Mouse (Mus musculus) myocyte (in vitro differentiated cells): ENCODE results near the gene Vpreb3. TPM values are rescaled to one million over a fixed set of nuclear protein-coding genes. Genes with fewer than 3 reads are reported as not detected.

Experiments used
- H3K27me3 ChIP-seq: one replicate; pipeline ENCODE4 v1.6.1; 2011; ENCODE audit not compliant: control insufficient read depth, insufficient read depth, insufficient read length
- H3K36me3 ChIP-seq: one replicate; pipeline ENCODE4 v1.6.1; 2011; ENCODE audit not compliant: control insufficient read depth, insufficient read depth
- H3K4me2 ChIP-seq: one replicate; pipeline ENCODE4 v1.6.1; 2011; ENCODE audit warnings: low read depth, control low read depth
- H3K4me3 ChIP-seq: one replicate; pipeline ENCODE4 v1.5.1; 2011; ENCODE audit warnings: mild to moderate bottlenecking, control low read depth, moderate library complexity
- H3K79me2 ChIP-seq: one replicate; pipeline ENCODE4 v1.6.1; 2011; ENCODE audit not compliant: control insufficient read depth, insufficient read depth
- H3ac ChIP-seq: one replicate; pipeline ENCODE4 v1.6.1; 2011; ENCODE audit not compliant: control insufficient read depth, insufficient read length
- CEBPB ChIP-seq: IDR thresholded peaks from 2 replicates; pipeline ENCODE4 v1.6.1; 2011; ENCODE audit warnings: mild to moderate bottlenecking, moderate library complexity; ENCODE audit not compliant: poor library complexity, insufficient read depth, severe bottlenecking
- E2F4 ChIP-seq: IDR thresholded peaks from one replicate; pipeline ENCODE4 v1.6.1; 2011; ENCODE audit warnings: mild to moderate bottlenecking, control low read depth, moderate library complexity; ENCODE audit not compliant: insufficient read depth
- MAX ChIP-seq: IDR thresholded peaks from one replicate; pipeline ENCODE4 v1.6.1; 2011; ENCODE audit warnings: low read depth, mild to moderate bottlenecking, control low read depth
- MYOD1 ChIP-seq, 3 experiments: IDR thresholded peaks; one replicate each; pipeline ENCODE4 v1.6.1; 2011; ENCODE audit warnings: control low read depth in 2 of 3, low read depth in 2 of 3, mild to moderate bottlenecking in 2 of 3, moderate library complexity in 1 of 3; ENCODE audit not compliant: insufficient read length in 2 of 3, control insufficient read depth in 1 of 3
- MYOG ChIP-seq, 3 experiments: IDR thresholded peaks; one replicate each; pipeline ENCODE4 v1.6.1; 2011; ENCODE audit warnings: control low read depth in 2 of 3, low read depth in 2 of 3, mild to moderate bottlenecking in 2 of 3; ENCODE audit not compliant: insufficient read length in 2 of 3, control insufficient read depth in 1 of 3, insufficient read depth in 1 of 3
- POLR2A ChIP-seq: IDR thresholded peaks from one replicate; pipeline ENCODE4 v1.6.1; 2011; ENCODE audit warnings: low read depth, mild to moderate bottlenecking, control low read depth, moderate library complexity; ENCODE audit not compliant: insufficient read length
- POLR2AphosphoS2 ChIP-seq: IDR thresholded peaks from one replicate; pipeline ENCODE4 v1.6.1; 2011; ENCODE audit warnings: low read depth, control low read depth; ENCODE audit not compliant: insufficient read length
- REST ChIP-seq: IDR thresholded peaks from one replicate; pipeline ENCODE4 v1.6.1; 2011; ENCODE audit warnings: mild to moderate bottlenecking, control low read depth, moderate library complexity; ENCODE audit not compliant: insufficient read depth, insufficient read length
- SRF ChIP-seq: IDR thresholded peaks from one replicate; pipeline ENCODE4 v1.6.1; 2011; ENCODE audit warnings: low read depth; ENCODE audit not compliant: control insufficient read depth, insufficient read length
- TCF12 ChIP-seq: IDR thresholded peaks from one replicate; pipeline ENCODE4 v1.6.1; 2011; ENCODE audit warnings: mild to moderate bottlenecking, control low read depth; ENCODE audit not compliant: poor library complexity, insufficient read depth, severe bottlenecking
- TCF3 ChIP-seq: IDR thresholded peaks from one replicate; pipeline ENCODE4 v1.6.1; 2011; ENCODE audit warnings: low read depth, control low read depth; ENCODE audit not compliant: insufficient read length
- USF1 ChIP-seq: IDR thresholded peaks from one replicate; pipeline ENCODE4 v1.6.1; 2011; ENCODE audit warnings: low read depth, mild to moderate bottlenecking, control low read depth, moderate library complexity
- polyA plus RNA-seq: library from polyadenylated mRNA; unstranded; fragments of >200 nt; fragmentation: generic; extraction: Trizol; gene quantifications from one replicate; pipeline ENCODE4 v1.2.1, GENCODE M21; 2012; ENCODE audit warnings: missing spikeins

The Vpreb3 gene
- polyA plus RNA-seq, 1 experiment: 0.48 TPM

DNA sequence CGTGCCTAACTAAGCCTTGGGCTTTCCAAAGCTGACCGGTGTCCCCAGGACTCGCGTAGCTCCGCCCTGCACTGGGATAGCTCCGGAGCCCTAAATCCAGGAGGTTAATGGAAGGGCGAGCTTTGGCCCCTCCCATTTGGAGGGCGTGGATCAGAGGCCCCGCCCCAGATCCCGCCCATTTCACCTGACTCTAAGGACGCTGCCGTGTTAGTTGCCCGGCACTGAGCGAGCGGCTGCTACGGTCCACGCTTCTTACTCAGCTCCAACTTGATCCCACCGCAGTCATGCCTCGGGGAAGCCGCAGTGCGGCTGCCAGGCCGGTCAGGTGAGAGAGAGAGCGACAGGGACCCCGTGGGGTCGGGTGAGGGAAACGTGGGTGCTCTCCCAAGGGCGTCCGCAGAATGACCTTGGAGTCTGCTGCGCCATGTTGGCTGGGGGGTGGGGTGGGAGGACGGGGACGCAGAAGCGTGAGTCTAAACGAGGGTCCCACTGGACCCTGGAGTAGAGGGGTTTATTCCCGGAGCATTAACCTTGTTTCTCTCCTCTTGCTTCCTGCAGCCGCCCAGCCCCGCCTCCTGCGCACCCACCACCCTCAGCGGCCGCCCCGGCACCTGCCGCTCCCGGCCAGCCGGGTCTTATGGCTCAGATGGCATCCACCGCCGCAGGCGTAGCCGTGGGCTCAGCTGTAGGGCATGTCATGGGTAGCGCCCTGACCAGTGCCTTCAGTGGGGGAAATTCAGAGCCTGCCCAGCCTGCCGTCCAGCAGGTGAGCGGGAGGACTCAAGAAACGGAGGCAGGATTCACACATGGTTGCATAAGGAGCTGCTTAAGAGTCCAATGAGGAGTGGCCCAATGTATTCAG is 6.9 kb upstream of the Vpreb3 start, which contains the start of gene Mmp11:
TSS of gene Mmp11 (minus strand) at position 817 of the 862 bp plus-strand sequence.
- Histone ChIP-seq H3K36me3 (no peaks in the 10 kb centered on the region), H3K4me3 (peak within 1 kb of the TSS; percentile 33), H3K79me2 (peaks cover 12% of the 10 kb centered on the region), H3K4me2 (peak within 1 kb of the TSS; percentile 74), H3K27me3 (no peaks in the 10 kb centered on the region), H3ac (peak within 1 kb of the TSS; percentile 26)
- peak; percentile 82 for TF ChIP-seq POLR2AphosphoS2
- TF ChIP-seq USF1: no peak
- no peak for TF ChIP-seq CEBPB
- TF ChIP-seq MYOD1 (IDR thresholded peaks at IDR 0.05; ENCODE audit: control insufficient read depth in 1 of 3, insufficient read length in 2 of 3, low read depth in 2 of 3): peak in 1 of 3 experiments; percentile 53
- no peak for TF ChIP-seq TCF12
- no peak for TF ChIP-seq E2F4
- no peak for TF ChIP-seq TCF3
- no peak for TF ChIP-seq MAX
- TF ChIP-seq REST: no peak
- peak; percentile 74 for TF ChIP-seq POLR2A
- TF ChIP-seq SRF: no peak
- peak in 2 of 3 experiments; percentile 49 to 72 for TF ChIP-seq MYOG (IDR thresholded peaks at IDR 0.05; ENCODE audit: control insufficient read depth in 1 of 3, insufficient read depth in 1 of 3, insufficient read length in 2 of 3, low read depth in 2 of 3)

DNA sequence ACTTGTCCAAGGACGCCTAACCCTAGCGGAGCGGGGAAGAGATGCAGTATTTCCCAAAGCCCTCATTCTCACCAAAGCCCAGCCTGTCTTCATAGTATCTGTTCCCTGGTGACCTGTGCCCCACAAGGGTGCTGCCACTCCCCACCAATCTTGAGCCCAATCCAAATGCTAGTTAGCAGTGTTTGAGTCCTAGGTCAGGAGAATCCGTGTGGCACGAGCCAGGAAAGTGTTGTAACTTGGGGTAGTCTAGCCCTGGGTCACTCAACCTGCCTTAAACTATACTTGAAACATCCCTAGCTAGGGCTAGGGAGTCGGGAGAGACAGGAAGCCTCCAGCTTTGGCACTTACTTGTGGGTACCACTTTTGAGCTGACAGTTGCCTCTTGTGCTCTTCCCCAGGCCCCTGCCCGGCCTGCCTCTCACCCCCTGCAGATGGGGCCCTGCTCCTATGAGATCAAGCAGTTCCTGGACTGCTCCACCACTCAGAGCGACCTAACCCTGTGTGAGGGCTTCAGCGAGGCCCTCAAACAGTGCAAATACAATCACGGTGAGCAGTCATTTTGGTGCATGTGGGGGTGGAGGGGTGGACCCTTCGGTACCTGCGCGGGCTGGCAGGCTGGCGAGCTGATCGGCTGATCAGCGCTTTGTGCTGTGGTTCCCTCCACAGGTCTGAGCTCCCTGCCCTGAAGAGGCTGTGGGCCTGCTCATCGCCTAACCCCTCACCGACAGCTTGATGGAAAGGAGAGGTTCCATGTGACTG is 5.8 kb upstream of the Vpreb3 start:
- Histone ChIP-seq H3K36me3 (no peaks in the 10 kb centered on the region), H3K4me2 (peak overlapping the region; percentile 74), H3K79me2 (peaks cover under 1% of the 10 kb centered on the region), H3K27me3 (no peaks in the 10 kb centered on the region), H3K4me3 (peak overlapping the region; percentile 33), H3ac (no peak overlapping the region)
- TF ChIP-seq POLR2AphosphoS2 (peak; percentile 70), TCF12 (no peak), POLR2A (peak; percentile 44)

DNA sequence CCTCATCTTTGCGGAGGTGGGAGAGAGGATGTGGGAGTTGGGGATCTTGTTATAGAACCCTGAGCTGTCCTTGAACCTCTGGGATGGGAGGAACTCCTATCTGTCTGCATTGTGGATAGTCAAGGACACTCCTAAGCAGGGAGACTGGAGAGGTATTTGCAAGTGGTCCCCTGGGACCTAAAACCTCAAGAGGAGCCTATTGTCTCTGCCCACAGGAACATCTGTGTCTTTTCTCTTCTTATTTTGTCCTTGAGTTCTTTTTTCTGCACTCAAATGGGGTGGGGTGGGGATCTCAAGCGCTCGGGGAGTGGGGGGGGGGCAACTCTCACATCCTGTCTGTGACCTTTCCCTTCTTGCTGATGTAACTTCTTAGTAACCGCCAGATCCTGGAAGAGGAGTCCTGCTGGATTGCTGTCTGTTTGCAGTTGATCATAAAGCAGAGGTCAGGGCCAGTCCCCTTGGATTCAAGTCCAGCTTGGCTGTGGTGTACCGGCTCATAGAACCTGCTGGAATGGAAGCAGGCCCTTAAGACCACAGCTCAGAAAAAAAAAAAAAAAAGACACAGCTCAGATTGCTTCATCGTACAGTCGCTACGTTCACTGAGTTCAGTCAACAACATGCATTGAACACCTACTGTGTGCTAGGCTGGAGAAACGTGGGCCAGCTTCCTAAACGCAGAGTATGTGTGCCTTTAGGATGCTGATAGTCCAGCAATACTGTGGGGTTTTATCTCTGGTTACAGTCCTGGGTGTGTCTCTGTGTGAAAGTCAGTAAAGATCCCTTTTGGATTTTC is 4.8 kb upstream of the Vpreb3 start:
- Histone ChIP-seq H3K27me3 (no peaks in the 10 kb centered on the region), H3ac (no peak overlapping the region), H3K4me2 (peak overlapping the region; percentile 74), H3K4me3 (peak overlapping the region; percentile 33), H3K36me3 (no peaks in the 10 kb centered on the region), H3K79me2 (no peaks in the 10 kb centered on the region)
- TF ChIP-seq USF1 (no peak), POLR2A (peak; percentile 60), TCF3 (no peak), TCF12 (peak; percentile 2), REST (no peak), CEBPB (peak; percentile 95), MYOG (IDR thresholded peaks at IDR 0.05; ENCODE audit: control insufficient read depth in 1 of 3, insufficient read depth in 1 of 3, insufficient read length in 2 of 3, low read depth in 2 of 3) (no peak), MYOD1 (IDR thresholded peaks at IDR 0.05; ENCODE audit: control insufficient read depth in 1 of 3, insufficient read length in 2 of 3, low read depth in 2 of 3) (no peak), SRF (no peak), MAX (no peak), E2F4 (no peak), POLR2AphosphoS2 (peak; percentile 76)

DNA sequence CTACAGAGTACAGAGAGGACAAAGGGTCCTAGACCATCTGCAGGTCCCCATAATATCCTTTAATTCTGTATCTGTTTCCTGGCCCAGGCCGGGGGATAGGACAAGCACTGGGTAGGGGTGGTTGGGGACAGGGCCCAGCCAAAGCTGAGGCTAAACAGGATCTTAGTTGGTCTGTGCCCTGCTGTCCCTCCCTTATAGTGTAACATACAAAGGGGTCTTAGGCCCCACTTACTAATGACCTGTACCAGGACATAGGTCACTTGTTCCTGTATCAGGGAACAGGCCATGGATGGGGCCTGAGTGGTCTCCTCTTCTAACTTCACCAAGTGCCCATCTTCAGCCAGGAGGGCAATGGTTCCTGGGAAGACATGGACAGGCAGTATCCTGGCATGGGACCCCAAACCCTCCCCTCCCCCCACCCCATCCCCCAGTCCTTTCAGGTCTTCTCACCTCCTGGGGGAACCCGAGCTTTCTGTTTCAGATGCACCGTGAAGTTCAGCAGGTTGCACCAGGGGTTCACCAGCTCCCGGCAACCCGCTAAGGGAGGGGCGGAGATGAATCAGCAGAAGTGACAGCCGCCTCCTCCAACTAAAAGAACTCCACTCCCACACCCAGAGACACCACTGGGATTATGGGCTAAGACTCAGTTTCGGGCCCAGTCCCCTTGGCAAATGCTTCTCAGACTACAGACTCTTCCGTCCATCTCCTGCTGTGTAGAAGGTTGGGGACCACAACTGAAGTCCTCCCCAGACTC is 3.2 kb upstream of the Vpreb3 start:
- Histone ChIP-seq H3K4me3 (no peak overlapping the region), H3K4me2 (peak overlapping the region; percentile 57)
- peak; percentile 16 for TF ChIP-seq POLR2A
- no peak for TF ChIP-seq POLR2AphosphoS2

More for the DNA sequence above, 3.2 kb upstream of the Vpreb3 start:
- Histone ChIP-seq H3K27me3 (no peaks in the 10 kb centered on the region), H3K36me3 (no peaks in the 10 kb centered on the region), H3K79me2 (no peaks in the 10 kb centered on the region), H3ac (no peak overlapping the region)
